Mouse (Mus musculus) cortical plate, adult 2 months (tissue): ENCODE measurements around the gene Opa1.

ENCODE experiments used
- CTCF ChIP-seq: fragments of 200-500 bp; IDR thresholded peaks from 2 replicates; pipeline ENCODE4 v1.5.1; 2011; ENCODE audit warnings: mild to moderate bottlenecking, control low read depth, low read length; ENCODE audit not compliant: insufficient read depth; ENCODE audit errors: extremely low read depth
- POLR2A ChIP-seq: fragments of 200-500 bp; IDR thresholded peaks from 2 replicates; pipeline ENCODE4 v1.6.1; 2011; ENCODE audit warnings: mild to moderate bottlenecking, low read length, control low read depth; ENCODE audit not compliant: insufficient read depth; ENCODE audit errors: extremely low read depth

GRCm38 (mm10) chr16:29544829-29545228, 34.3 kb upstream of the Opa1 start, which contains the start of gene Atp13a4:
- no peak for TF ChIP-seq CTCF
- TF ChIP-seq POLR2A, result no peak
